Mouse (Mus musculus) lung, postnatal 25 days (tissue): ENCODE measurements around the gene Ppfia1.

Experiments used
- DNase-seq: peaks from one replicate; pipeline ENCODE4 v3.0.0; 2022; ENCODE audit warnings: low spot score

Ppfia1 gene

GRCm38 (mm10) chr7:144549904-144550566 lies 3.5 kb downstream of the Ppfia1 start:
- no peak for DNase-seq

- no peak for DNase-seq
Measured at GRCm38 (mm10) chr7:144545231-144545630, 8.3 kb downstream of the Ppfia1 start.

GRCm38 (mm10) chr7:144541351-144541750 lies 12.2 kb downstream of the Ppfia1 start:
- no peak for DNase-seq

- no peak for DNase-seq
Measured at GRCm38 (mm10) chr7:144539146-144539545, 14.4 kb downstream of the Ppfia1 start.

GRCm38 (mm10) chr7:144538030-144538644 lies 15.4 kb downstream of the Ppfia1 start:
- DNase-seq = no peak

GRCm38 (mm10) chr7:144536367-144536766 lies 17.2 kb downstream of the Ppfia1 start:
- no peak for DNase-seq

GRCm38 (mm10) chr7:144534773-144535172 lies 18.8 kb downstream of the Ppfia1 start:
- DNase-seq = no peak

GRCm38 (mm10) chr7:144531585-144532378 lies 21.7 kb downstream of the Ppfia1 start:
- no peak for DNase-seq

- DNase-seq = no peak
Measured at GRCm38 (mm10) chr7:144529851-144530250, 23.7 kb downstream of the Ppfia1 start.

- DNase-seq = peak; percentile 19
Measured at GRCm38 (mm10) chr7:144527723-144528221, 25.8 kb downstream of the Ppfia1 start.

GRCm38 (mm10) chr7:144526649-144527048 lies 26.9 kb downstream of the Ppfia1 start:
- no peak for DNase-seq

- DNase-seq = no peak
Measured at GRCm38 (mm10) chr7:144524427-144525191, 28.9 kb downstream of the Ppfia1 start.

GRCm38 (mm10) chr7:144523415-144523814 lies 30.1 kb downstream of the Ppfia1 start:
- DNase-seq = no peak

GRCm38 (mm10) chr7:144521927-144522326 lies 31.6 kb downstream of the Ppfia1 start:
- DNase-seq = no peak

- DNase-seq = peak; percentile 45
Measured at GRCm38 (mm10) chr7:144519852-144520251, 33.7 kb downstream of the Ppfia1 start.

- DNase-seq = no peak
Measured at GRCm38 (mm10) chr7:144516711-144517110, 36.8 kb downstream of the Ppfia1 start.

- DNase-seq = no peak
Measured at GRCm38 (mm10) chr7:144509090-144509489, 44.4 kb downstream of the Ppfia1 start.

GRCm38 (mm10) chr7:144506807-144507206 lies 46.7 kb downstream of the Ppfia1 start:
- no peak for DNase-seq

- peak; percentile 3 for DNase-seq
Measured at GRCm38 (mm10) chr7:144503959-144504358, 49.6 kb downstream of the Ppfia1 start.

GRCm38 (mm10) chr7:144492931-144493330 lies 60.6 kb downstream of the Ppfia1 start:
- DNase-seq = no peak

- DNase-seq = no peak
Measured at GRCm38 (mm10) chr7:144490201-144490873, 63.2 kb downstream of the Ppfia1 start.
